Mouse (Mus musculus): ENCODE measurements around the gene Zbtb8a.

Zbtb8a gene

DNA sequence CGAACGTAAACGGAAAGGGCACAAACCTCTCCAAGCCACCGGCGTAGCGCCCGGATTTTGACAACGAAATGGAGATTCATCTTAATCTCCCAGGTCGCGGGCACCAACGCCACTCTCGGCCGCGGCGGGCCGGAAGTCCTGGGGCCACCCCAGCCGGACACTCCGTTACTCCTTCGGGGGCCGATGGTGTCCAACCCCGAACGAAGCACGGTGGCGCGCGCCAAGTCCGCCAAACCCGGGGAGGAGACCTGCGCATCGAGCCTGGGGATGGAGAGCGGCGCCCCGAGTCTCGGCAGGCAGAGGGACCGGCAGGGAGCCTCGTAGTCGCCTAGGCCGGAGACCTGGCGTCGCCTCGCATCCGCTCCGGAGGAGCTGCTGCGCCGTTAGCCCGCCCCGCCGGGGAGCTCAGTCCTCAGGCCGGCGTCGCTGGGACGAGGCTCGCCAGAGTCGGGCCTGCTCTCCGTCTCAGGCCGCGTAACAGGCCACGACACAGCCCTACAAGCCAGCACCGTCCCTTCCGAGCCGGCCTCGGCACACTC, 43.2 kb downstream of the Zbtb8a start:
- DNase-seq (ENCODE audit: low spot score), result no peak

DNA sequence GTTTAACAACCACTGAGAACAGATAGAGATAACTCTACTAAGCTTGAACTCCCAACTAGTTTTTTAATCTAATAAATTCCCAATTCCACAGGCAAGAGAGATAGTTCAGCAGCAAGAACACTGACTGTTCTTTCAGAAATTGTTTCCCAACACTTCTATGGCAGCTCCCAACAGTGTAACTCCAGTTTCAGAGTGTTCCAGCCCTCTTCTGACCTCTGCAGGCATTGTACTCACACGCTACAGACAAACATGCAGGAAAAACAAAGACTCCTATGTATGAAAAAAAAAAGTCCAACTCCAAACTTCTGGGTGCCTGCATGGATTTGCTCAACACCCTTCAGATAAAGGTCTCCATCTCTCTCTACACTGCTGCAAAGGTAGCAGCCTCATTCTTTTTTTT, 45.1 kb downstream of the Zbtb8a start:
- no peak for DNase-seq (ENCODE audit: low spot score)

DNA sequence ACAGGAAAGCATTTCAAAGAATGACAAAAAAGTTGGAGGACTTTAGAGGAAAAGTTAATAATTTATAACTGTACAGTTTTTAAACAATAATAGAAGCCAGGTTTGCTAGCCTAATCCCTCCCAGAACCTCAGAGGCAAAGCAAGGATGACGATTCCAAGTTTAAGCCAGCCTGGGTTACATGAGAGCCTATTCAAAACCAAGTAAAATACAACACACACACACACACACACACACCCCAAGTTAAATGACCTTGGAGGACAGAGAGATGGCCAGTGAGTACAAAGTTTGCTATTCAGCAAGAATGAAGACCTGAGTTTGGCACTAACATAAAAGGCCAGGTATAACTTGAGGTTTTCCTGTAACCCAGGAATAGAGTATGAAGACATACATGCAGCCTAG, 51.7 kb downstream of the Zbtb8a start:
- DNase-seq (ENCODE audit: low spot score), result no peak

DNA sequence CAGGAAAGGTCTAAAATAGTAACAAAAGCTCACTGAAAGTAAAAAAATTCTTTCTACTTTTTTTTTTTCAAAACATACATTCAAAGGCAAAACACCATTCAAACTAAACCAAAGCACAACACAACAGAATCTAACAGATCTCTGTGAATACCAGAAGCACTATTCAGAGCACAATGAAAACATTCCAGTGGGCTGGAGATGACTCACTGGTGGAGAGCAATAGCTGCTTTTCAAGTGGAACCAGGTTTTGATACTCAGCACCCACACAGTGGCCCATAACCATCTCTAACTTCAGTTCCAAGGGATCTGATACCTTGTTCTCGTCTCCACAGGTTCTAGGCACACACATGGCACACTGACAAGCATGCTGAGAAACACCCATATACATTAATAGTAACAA, 53.2 kb downstream of the Zbtb8a start:
- DNase-seq (ENCODE audit: low spot score), result no peak

DNA sequence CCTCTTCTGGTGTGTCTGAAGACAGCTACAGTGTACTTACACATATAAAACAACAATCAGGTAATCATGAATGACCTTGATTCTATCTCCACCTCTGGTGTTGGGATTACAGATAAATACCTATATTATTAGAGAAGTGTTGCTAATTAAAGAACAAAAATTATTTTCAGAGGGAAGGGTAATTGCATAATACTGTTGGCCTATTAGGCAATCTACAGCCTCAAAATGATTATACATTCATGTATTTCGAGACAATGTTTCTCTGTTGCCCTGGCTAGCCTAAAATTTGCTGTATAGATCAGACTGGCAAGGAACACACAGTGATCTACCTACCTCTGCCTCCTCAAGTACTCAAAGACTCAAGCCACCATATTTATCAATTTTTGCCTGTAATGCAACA, 54.4 kb downstream of the Zbtb8a start:
- DNase-seq (ENCODE audit: low spot score), result no peak

DNA sequence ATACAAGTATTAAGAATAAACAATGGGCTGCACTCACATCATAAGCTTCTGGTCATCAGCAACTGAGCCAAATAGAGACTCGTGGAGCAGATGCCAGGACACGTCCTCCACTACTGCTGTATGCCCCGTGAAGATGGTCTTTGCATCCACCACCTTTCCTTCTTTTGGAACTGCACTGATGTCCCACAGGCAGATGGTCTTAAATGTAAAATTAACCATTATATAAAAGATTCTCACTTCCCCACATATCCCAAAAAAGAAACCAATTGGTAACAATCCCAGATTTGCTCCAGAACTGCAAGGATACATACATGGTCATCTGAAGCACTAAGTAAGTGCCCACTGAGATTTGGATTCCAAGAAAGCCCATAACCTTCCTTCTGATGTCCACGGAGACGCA, 55.9 kb downstream of the Zbtb8a start:
- no peak for DNase-seq (ENCODE audit: low spot score)

DNA sequence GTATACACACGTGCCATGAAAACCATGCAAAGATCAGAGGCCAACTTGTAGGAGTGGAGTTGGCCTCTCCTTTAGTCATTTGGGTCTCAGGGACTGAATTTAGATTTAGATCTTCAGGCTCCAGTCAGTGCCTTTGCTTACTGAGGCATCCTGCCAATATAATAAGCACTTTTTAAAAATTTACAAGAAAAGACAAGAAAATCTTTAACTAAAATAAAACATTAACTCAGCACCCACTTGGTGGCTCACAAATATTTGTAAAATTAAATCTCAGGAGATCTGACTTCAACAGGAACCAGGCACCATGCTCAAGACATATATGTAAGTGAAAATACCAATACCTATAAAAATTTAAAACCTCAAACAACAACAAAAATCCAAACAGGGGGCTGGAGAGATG, 57.0 kb downstream of the Zbtb8a start:
- DNase-seq (ENCODE audit: low spot score), result no peak

DNA sequence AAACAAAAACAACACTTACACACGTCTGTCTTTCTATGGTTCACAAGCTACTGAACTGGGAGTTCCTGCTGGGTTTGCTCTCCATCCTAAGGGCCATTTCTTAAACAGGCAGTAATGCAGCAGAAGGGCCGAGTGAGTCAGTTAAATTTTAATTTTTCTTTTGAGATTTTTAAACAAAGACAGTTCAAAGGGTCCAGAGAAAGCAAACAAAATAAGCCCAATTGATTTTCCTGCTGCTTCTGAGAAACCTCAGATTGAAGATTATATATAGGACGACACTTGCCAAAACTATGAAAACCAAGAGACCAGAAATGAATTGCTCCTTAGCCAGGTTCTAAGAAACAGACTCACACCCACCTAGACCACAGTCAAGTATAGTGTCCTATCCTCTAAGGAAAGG, 64.0 kb downstream of the Zbtb8a start:
- DNase-seq (ENCODE audit: low spot score), result no peak

DNA sequence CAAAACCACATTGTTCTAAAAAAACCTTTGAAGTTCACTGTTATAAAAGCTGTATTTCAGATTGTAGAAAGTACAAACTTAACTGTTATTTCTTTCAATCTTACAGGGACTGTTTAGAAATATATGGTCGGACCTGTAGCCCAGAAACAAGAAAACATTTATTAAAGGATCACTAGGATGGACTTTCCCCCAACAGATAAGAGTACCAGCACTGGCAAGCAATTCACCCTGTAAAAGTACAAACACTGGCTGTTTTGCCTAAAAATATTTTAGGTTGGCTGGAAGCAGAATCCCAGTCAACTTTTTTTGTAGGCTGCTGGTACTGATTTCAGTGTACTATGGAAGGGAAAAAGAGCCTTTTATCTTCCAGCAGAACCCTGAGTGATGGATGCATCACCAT, 70.0 kb downstream of the Zbtb8a start:
- DNase-seq (ENCODE audit: low spot score), result no peak

DNA sequence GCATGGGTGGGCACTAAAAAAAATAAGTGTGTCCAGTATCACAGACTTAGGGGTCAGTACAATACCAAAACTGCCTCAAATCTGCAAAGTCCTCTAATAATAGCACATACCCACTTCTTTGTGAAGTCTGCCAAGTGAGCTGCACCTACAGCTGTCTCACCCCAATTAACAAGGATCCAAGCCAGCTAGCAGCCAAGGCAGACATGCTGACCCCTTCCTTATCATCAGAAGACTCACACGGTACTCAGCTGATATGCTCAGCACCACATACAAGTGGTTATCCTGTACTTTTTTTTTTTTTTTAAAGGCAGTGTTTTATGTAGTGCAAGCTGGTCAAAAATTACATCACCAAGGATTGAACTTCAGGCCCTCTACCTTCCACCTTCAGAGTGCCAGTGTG, 73.6 kb downstream of the Zbtb8a start:
- no peak for DNase-seq (ENCODE audit: low spot score)

DNA sequence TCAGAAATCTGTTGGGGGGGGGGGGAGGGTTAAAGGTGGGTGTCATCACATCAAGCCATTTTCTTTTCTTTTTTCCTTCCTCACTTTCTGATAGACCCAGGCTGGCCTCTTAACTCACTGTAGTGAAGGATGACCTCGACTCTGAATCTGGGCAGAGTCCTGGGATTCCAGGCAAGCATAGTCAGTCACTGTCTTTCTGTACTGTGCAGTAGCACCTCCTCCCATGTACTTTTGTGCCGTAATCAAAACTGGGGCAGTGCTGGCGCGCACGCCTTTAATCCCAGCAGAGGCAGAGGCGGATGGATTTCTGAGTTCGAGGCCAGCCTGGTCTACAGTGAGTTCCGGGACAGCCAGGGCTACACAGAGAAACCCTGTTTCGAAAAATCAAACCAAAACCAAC, 74.1 kb downstream of the Zbtb8a start:
- no peak for DNase-seq (ENCODE audit: low spot score)

All from ovary, postnatal 36 days (tissue).